In the genomic region with DNA sequence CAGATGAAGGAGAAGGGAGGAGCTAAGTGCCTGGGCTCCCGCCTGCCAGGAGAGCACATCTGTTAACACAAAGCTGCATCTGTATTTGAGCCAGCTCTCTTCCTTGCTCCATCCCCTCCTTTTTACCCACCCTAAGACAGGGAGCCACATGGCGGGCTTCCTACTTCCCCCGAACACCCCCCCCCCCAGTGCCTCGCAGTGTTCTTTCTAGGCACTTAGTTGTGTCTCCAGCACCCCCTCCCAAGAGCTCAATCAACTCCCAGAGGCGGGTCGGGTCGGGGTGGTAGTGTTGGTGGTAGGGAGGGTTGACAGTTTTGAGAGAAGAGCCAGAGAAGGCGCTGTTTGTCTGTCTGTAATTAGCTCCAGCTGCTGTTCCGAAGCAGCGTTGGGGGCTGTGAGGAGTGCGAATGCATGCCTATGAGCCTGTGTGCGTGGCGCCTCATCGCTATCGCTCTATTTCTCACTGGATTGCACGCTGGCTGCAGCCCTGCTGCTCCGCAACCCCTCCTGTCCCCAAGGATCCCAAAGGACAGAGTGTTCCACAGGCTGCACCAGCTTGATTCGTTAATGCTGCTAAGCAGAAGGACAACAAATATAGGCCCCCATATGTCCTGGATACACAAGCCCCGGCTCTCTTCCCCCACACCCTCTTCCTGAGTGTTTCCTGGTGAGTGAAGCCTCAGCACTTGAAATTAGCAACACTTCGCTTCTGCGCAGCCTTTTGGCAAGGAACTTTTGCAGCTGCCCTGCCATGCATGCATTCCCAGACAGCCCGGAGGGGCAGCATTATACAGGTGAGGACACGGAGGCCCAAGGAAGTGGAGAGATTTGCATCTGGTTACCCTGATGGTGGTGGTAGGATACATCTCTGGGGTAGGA, we compare ENCODE assay signal across 7 mouse cellular contexts. TPM values are rescaled to one million over a fixed set of nuclear protein-coding genes. Genes with fewer than 3 reads are reported as not detected.
DNase-seq lines count a peak whose midpoint lies in the region; ATAC-seq lines count a peak whose summit lies in the region.

No protein-coding gene starts in this region.

- H3K4me3 ChIP-seq in megakaryocyte, embryonic 14.5 days (replicated peaks) = peak overlapping the region; percentile 14
- peak overlapping the region; percentile 19 for H3K4me3 ChIP-seq in forebrain, embryonic 14.5 days (ENCODE audit: low read depth, low read length)
- peak overlapping the region; percentile 35 for H3K4me3 ChIP-seq in hindbrain, embryonic 15.5 days

- peaks cover 60% of the 10 kb centered on the region for H3K27me3 ChIP-seq in megakaryocyte, embryonic 14.5 days (replicated peaks)
- no peaks in the 10 kb centered on the region for H3K27me3 ChIP-seq in forebrain, embryonic 14.5 days (replicated peaks; ENCODE audit: control insufficient read depth, insufficient read depth, low read length)
- H3K27me3 ChIP-seq in hindbrain, embryonic 15.5 days = peaks cover 13% of the 10 kb centered on the region

- DNase-seq in forebrain, embryonic 14.5 days (ENCODE audit: low spot score) = peak; percentile 46
- DNase-seq in neural tube, embryonic 10.5 days (ENCODE audit: extremely low spot score, low spot score) = peak; percentile 45
- no peak for DNase-seq in thymus, postnatal 4 days
- no peak for DNase-seq in thymus, postnatal 36 days

- H3K9ac ChIP-seq in forebrain, embryonic 14.5 days (ENCODE audit: low read length) = peak overlapping the region; percentile 17; the same call in 1 of the 2 replicates
- peak overlapping the region; percentile 17; the same call in 1 of the 2 replicates for H3K9ac ChIP-seq in hindbrain, embryonic 15.5 days

- H3K27ac ChIP-seq in forebrain, embryonic 14.5 days (ENCODE audit: low read depth, low read length) = 0 out of 2 replicates have a peak overlapping the region, but pooled peaks have one; percentile 0
- H3K27ac ChIP-seq in hindbrain, embryonic 15.5 days (replicated peaks) = peak overlapping the region; percentile 42; the same call in 1 of the 2 replicates

- no peak for ATAC-seq in megakaryocyte, adult 5-6 weeks (ENCODE audit: poor library complexity, severe bottlenecking)
- ATAC-seq in forebrain, embryonic 14.5 days = peak; percentile 87
- peak; percentile 85 for ATAC-seq in hindbrain, embryonic 15.5 days (ENCODE audit: low FRiP score, low read depth)

- H3K36me3 ChIP-seq in megakaryocyte, embryonic 14.5 days (replicated peaks; ENCODE audit: low read length) = no peaks in the 10 kb centered on the region
- H3K36me3 ChIP-seq in forebrain, embryonic 14.5 days (ENCODE audit: control insufficient read depth, insufficient read depth, low read length) = no peaks in the 10 kb centered on the region
- no peaks in the 10 kb centered on the region for H3K36me3 ChIP-seq in hindbrain, embryonic 15.5 days

- H3K4me1 ChIP-seq in megakaryocyte, embryonic 14.5 days = no peaks in the 10 kb centered on the region; the same call in 1 of the 2 replicates
- no peaks in the 10 kb centered on the region for H3K4me1 ChIP-seq in forebrain, embryonic 14.5 days (ENCODE audit: control insufficient read depth, insufficient read depth, low read length)
- 0 out of 2 replicates have a peak, but pooled peaks cover 8% of the 10 kb centered on the region for H3K4me1 ChIP-seq in hindbrain, embryonic 15.5 days (replicated peaks)

- no peaks in the 10 kb centered on the region for H3K9me3 ChIP-seq in megakaryocyte, embryonic 14.5 days
- H3K9me3 ChIP-seq in forebrain, embryonic 14.5 days (replicated peaks; ENCODE audit: control insufficient read depth, low read length) = no peaks in the 10 kb centered on the region
- no peaks in the 10 kb centered on the region for H3K9me3 ChIP-seq in hindbrain, embryonic 15.5 days

- peak overlapping the region; percentile 44 for H3K4me2 ChIP-seq in forebrain, embryonic 14.5 days (ENCODE audit: low read length)
- peak overlapping the region; percentile 57 for H3K4me2 ChIP-seq in hindbrain, embryonic 15.5 days

- WGBS in forebrain, embryonic 14.5 days = 33% methylated on average over 23 of the region's 23 CpGs
- WGBS in hindbrain, embryonic 15.5 days = 25% methylated on average over 21 of the region's 23 CpGs

RNA-seq across cellular contexts. Expression of a gene that starts 18.7 kb away (rescaled TPM):
- not detected in 2 replicates for polyA plus RNA-seq in megakaryocyte, embryonic 14.5 days (2012; ENCODE audit: insufficient read depth, low replicate concordance)
- total RNA-seq in megakaryocyte, adult 5-6 weeks (2015) = not detected in 2 replicates
- total RNA-seq in megakaryocyte, adult 5-6 weeks (2017) = not detected in 2 replicates
- 0.41 and 0.82 TPM in 2 replicates for polyA plus RNA-seq in forebrain, embryonic 14.5 days (2014; fragmentation: Nextera tagmentation; extraction: Ambion mirVana)
- 0.64 and 0.92 TPM in 2 replicates for polyA plus RNA-seq in hindbrain, embryonic 15.5 days (2015; fragmentation: Nextera tagmentation; extraction: Ambion mirVana)

Comparison
In these comparisons a context has a peak if more than half of its experiments do, and no peak if none do; other contexts are left out.
1. DNase-seq: peak in forebrain, embryonic 14.5 days (single experiment) and neural tube, embryonic 10.5 days (single experiment); none in thymus, postnatal 4 days (single experiment) and thymus, postnatal 36 days (0 of 2).
2. Peak in every context shown above with its lines, with median percentiles within 50 percentile points of each other: H3K4me3 ChIP-seq.